Mouse (Mus musculus) megakaryocyte-erythroid progenitor cell, adult 5-6 weeks (primary cell): ENCODE results near the gene Emc10. TPM values are rescaled to one million over a fixed set of nuclear protein-coding genes. Genes with fewer than 3 reads are reported as not detected.

ENCODE experiments used
- ATAC-seq: replicated peaks from 2 replicates; pipeline ENCODE4 v1.8.0; 2016; ENCODE audit warnings: mild to moderate bottlenecking, inconsistent platforms; ENCODE audit not compliant: severe bottlenecking, poor library complexity, low FRiP score, low TSS enrichment
- total RNA-seq, 2 experiments: library from RNA; stranded (forward) in 1 of 2; stranded (reverse) in 1 of 2; fragments of 200-1000, 215-1000 nt in 1 of 2; fragments of >200 nt in 1 of 2; fragmentation: Nextera tagmentation in 1 of 2; gene quantifications; 2 replicates each; pipeline ENCODE4 v1.2.3; 2014 to 2017

Gene Emc10
- total RNA-seq (2014; fragmentation: Nextera tagmentation) (62.8 and 83.9 TPM in 2 replicates), total RNA-seq (2017) (30.1 and 31.1 TPM in 2 replicates)

DNA sequence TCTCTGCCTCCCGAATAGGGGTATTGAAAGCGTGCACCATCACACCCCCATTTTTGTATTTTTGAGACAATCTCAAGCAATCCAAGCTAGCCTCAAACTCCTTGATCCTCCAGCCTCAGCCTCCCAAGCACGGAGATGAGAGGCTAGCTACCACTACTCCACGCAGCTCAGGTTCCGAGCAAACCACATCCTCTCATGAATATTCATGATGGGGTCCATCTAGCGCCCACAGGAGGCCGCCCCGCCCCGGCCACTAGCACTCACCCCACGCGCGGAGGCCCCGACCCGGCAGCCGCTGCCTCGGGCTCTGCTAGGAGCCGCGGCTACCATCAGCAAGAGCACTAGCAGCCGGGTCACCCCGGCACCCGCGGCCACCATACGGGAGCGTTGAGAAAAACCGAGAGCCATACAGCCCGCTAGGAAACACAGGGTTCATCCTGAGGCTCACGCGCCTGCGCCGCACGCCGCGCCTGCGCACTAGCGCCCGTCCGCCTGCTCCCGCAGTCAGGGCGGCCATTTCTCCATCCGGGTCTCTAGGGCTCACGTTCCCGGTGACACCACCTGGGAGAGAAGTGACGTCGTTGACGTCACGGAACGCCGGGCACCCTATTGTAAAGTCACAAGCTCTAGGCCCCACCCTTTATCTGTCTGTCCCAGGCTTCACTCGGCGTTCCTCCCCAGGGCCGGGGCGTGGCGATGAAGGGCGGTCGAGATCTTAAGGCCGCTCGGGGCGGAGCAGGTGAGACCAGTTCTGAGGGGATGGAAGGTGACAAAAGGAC, at the start of gene Emc10, which contains the start of gene Fam71e1:
Gene Emc10 (minus strand): TSS at position 538 of the 779 bp plus-strand sequence.
Gene Fam71e1 (plus strand): TSS at position 590 of the 779 bp plus-strand sequence.
- ATAC-seq: peak; percentile 95

DNA sequence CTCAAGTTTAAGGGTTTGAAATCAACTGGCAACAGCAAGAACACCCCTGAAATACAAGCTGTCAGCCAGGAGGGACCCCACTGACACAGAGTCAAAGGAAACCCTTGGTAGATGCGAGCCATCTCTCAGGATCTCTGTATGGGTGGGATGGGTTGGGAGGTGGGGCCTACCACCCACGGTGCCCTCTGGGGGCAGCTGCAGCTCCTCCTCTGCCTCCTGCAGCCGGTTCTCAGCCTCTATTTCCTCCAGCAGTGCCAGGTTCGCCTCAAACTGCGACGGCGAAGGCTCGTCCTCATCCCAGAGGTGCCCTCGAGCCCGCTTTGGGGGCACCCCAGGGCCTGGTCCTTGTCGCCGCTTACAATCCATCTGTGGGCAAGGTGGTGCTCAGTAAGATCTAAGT, 46.7 kb upstream of the Emc10 start:
- no peak for ATAC-seq

DNA sequence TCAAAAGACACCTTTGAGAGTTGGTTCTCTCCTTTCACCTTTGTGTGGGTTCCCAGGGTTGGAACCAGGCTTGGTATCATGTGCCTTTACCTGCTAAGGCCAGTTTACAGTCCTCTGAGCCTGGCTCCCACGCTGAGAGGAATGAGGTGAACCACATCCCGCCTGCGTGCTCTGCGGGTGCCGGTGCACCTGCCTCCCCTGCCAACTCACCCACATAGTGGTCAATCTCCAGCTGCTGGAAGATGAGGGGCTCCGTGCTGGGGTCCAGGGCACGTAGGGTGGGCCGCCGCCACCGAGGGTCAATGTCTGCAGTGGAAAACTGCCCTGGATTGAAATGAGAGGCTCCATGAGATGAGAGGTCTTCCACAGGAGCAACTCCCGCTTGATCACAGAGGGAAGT, 46.2 kb upstream of the Emc10 start:
- ATAC-seq: no peak

DNA sequence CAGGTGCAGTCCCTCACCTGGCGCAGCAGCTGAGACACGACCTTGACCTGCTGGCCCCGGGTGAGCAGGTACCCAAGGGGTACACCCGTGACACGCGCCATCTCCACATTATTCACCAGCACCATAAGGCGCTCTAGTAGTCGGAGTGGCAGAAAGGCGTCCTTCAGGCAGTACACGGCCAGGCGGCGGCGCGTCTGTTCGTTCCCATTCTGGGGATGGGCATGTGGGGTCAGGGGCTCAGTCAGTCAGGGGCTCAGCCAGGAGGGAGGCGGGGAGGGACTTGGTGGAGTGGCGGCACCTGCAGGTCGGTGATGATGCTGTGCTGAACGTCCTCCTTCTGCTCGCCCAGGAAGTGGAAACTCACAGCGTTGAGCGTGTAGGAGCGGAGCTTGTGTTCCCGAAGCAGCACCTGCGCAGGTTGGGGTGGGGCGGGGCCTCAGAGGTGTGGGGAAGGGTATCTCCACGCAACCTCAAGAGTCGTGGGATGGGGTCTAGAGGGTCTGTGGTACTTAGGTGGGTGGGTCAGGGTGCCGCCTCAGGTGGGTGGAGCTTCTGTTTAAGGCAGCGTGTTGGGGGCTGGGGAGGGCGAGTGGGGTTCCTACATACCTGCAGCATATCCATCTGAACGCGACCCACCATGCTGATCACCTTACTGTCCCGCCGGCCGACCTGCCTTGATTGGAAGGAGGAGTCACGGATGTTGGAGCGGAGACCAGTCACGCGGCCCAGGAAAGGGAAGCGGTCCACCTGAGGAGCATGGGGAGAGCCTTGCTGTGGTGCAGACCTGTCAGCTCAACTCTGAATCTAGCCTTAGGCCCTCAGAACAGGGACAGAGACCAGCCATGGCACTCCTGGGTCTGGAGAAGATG, 42.7 kb upstream of the Emc10 start:
- ATAC-seq: no peak

DNA sequence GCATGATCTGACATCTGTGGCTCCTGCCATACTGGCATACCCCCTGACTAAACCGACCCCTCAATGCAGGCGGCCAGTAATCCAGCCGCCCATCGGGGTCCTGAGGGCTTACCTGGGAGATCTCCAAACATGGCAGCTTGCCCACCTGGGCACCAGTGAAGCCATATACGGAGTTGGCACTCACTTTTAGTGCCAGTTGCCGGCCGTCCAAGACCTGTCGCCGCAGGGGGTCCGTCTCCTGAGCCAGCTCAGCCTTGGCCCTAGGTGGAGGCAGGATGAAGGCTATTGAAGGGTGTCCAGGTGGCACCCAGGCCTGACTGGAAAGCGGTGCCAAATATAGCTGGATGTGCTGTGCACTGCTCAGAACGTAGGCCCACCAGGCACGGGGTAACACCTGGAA, 41.2 kb upstream of the Emc10 start:
- ATAC-seq: no peak

DNA sequence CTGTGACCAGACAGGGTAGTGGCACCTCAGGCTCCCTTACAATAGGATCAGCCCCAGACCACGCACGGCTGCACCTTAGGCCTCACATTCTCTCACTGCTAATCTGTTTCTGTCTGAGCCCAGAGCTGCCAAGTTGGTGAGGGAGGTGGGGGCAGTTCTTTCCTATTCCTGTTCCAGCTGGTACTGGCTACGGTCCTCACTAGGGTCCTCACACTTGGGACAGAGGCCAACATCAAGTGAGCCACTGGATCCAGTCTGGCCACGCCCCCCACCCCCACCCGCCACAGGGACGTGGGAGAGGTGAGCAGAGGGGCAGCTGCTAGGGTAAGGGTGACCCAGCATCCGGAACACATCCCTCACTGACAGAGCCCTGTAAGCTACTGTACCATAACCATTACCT, 40.7 kb upstream of the Emc10 start:
- no peak for ATAC-seq

DNA sequence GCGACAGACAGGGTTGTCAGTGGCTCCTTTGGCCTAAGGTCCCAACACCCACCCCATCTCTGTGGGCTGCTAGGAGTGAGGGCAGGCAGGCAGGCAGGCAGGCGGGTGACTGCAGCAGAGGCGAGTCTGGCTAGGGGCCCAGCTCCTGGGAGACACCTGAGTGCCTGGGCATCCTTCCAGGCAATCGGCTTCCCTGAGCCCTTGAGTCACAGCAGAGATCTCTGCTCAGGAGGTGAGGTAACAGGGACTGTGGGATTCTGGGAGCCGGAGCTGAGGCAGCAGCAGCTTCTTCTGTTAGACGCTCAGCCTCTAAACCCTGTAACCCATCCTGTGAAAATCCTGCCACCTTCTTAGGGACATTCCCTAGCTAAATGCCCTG, 40.2 kb upstream of the Emc10 start:
- no peak for ATAC-seq

DNA sequence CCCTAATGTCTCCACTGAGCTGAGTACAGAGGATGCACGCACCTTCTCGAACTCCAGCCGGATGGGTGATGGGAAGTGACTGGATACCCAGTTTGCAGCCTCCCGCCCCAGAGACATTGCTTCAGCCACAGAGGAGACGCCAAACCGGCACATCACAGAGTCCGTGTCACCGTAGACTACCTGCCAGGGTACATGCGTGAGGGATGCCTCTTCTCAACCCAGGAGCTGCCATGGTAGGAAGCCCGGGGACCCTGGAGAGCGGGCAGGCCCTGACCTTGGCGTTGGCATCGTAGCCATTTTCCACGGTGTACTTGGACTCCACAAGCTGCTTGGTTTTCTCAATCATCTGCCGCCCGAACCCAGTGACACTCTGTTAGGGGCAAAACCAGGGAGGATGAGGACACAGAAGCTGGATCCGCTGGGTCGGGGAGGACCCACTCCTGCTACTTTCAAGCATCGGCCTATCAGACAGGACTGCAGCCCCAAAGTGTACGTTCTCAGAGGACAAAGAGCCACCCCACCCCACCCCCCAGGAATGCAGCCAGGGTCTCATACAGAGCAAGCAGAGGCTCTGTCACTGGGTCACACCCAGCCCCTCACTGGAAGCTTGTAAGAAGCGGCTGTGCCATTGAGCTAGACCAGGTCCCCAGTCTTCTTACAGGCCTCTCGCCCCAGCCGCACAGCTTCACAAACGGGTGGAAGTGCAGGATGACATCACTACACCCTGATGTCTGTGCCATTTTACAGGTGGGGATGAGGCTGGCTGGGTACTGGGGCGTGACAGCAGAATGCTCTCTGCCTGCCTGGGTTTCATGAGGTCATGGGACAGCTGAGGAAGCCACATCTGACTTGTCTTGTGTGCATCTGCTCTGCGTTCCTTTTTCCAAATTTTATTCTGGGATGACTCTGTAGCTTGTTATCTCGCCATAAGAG, 39.6 kb upstream of the Emc10 start:
- no peak for ATAC-seq

DNA sequence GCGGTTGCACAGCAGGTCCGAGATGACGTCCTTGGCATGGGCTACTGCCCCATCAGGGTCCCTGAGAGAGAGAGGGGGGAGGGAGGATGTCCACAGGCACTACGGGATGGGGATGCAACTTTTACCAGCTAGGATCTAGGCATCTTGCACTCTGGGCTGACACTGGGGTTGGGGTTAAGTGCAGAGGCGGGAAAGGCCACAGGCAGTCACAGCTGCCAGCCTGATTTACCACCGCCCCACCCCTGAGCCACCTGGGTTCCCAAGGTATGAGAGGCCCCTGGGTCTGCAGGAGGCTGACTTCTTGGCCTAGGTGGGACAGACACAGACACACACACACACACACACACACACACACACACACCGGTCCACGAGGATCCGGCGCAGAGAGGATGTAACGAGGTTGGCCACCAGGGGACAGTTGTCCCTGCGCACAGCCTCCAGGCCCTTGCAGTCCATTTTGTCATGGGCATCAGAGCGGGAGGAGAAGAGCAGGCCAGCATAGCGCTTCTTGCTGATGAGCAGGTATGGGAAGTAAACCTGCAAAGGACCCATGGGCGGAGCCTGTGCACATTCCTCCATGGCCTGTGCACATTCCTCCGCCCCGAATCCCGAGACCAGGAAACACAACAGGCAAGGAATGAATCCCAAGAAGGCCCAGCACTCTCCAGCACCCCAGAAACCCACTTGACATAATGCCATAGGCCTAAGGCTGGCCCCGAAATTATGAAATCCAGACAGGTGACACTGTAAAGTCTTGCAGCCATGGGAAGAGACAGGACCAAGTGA, 38.5 kb upstream of the Emc10 start:
- no peak for ATAC-seq

DNA sequence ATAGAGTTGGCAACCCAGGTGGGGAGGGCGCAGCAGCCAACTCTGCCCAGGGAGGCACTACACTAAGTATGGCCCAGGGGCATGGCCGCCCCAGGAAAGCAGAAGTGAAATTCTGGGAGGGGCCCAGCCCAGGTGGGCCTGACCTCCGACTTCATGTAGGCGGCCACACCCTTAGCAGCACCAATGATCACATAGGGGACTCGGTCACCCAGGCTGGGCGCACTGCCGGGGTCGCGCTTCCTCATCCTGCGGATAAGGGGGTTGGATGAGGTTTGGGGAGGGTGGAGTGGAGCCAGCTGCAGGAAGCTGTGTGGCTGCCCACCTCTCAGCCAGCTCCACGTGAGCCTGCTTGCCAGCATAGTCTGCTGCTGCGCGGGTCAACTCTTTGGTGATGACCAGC, 37.9 kb upstream of the Emc10 start:
- ATAC-seq: no peak

DNA sequence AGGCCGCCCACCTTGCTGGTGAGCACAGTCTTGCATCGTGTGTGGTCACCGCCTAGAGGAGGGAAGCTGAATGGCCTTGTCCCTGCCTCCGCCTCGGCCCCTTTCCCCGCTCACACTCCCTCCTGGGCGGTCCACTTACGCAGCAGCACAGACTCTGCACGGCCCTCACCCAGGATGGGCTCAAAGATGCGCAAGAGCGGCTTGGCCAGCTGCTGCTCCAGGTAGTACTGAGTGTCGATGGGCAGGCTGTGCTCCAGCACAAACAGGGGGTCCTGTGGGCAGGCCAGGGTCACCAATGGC, 37.4 kb upstream of the Emc10 start:
- ATAC-seq: no peak

DNA sequence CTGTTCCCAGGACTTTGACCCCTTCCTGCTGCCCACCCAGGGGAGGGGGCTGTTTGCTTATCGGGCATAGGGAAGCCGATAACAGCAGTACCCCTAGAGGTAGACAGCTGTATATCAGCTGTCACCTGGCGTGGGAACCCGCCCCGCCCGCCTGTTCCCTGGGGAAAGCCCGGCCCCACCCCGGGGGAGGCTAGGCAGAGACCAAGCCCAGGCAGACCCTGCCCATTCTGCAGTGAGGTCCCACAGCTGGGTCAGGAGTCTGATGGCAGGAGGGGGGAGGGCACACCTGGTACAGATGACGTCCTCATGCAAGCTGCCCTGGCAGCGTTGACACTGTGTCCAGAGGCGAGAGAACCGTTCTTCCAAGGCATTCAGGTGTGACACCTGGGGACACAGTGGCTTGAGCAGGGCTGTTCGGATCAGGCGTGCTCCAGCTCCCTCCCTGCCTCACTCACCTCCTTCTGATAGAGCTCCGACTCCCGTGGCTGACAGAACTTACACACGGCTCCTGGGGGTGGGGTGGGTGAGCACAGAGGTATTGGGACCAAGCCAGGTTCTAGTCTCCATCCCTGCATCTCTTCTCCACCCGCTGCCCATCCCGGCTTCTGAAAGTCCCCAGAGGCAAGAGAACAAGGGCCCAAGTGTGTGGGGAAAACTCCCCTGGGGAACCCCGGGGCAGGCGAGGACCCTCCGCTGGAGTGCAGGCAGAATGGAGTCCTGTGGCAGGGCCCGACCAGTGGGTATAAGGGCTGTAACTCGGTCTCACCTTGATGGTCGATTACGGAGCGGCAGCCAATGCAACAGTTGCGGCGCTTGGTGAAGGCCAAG, 36.8 kb upstream of the Emc10 start:
- no peak for ATAC-seq

DNA sequence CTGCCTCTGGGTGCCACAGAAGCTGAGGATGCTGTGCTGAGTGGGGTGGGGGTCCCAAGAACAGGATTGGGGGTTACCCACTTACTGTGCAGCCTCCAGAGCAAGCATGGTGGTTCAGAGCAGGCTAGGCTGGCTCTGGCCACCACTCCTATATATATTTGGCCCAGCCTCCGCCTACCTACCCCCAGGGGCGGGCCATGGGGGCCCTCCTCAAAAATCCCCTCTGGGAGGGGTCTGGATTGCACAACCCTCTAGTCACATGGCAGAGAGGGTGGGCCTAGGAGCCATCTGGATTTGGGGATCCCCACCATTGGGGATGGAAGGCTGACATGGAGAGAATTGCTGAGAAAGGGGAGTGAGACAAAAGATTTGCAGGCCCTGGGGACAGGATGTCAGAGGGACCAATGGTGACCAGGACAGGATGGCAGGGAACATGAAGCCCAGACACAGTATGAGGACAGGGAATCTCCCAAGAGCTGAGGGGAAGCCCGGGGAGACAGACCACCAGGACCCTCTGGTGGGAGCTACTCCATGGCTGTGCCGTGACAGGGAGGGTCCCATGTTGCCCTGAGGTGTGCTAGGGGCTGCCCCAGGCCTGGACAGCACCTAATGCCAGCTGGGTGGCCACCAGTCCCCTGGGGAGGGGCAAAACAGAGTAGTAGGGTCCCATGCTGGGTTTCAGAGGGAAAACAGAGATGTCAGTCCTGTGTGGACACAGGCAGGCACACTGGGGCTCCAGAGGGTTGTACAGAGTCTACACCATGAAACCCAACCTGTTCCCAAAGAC, 35.8 kb upstream of the Emc10 start, which contains the start of gene Spib:
Gene Spib (minus strand): TSS at position 126 of the 787 bp plus-strand sequence.
- no peak for ATAC-seq

DNA sequence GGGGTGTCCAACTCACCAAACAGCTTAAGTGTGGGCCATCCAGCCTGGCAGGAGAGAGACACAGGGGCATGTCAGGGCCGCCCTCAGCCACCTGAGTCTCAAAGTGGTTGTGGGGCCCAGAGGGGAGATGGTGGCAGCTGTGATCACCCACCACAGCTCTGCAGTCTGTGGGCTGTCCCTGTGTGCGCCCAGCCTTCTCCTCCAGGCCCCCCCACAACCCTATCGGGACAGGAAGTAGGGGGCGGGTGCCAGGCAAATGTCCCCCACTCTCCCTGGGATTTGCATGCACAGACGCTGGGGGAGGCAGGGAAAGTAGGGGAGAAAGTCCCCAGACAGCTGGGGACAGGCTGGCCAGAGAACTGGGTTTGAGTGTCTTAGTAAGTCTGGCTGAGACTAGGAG, 34.9 kb upstream of the Emc10 start:
- no peak for ATAC-seq

DNA sequence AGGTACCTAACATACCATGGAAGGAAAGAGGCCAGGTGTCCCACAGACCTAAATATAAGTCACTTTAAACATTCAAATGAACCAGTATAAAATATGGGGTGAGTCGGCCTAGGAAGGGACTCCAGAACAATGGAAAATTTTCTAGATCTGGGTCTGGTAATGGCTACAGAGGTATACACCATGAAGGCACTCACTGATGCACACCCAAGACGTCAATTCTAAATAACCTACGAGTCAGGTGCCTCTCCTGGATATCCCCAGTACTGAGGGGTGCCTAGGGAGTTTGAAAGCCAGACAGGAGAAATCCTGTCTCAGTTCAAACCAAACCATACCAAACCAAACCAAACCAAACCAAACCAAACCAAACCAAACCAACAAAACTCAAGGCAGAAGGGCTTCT, 34.2 kb upstream of the Emc10 start:
- ATAC-seq: no peak

DNA sequence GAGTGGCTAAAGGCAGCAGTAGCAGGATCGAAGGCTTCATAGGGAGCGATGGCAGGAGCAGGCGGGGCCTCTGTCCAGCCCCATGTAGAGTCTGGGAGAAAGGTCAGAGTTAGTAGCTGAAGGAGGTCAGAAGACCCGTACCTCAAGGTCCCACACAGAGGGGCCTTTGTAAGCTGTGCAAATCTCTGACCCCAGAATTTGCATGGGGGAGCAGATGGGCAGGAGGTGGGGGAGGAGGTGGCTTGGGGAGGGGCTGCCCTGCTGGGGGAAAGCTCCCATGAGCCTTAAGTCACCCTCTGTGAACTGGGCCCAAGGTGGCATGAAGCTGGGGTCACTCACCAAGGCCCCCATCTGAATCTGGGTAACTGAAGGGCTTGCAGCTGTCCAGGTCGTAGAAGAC, 33.2 kb upstream of the Emc10 start:
- ATAC-seq: no peak
